Comparison of ENCODE assay signal across 9 mouse cellular contexts in the genomic region with DNA sequence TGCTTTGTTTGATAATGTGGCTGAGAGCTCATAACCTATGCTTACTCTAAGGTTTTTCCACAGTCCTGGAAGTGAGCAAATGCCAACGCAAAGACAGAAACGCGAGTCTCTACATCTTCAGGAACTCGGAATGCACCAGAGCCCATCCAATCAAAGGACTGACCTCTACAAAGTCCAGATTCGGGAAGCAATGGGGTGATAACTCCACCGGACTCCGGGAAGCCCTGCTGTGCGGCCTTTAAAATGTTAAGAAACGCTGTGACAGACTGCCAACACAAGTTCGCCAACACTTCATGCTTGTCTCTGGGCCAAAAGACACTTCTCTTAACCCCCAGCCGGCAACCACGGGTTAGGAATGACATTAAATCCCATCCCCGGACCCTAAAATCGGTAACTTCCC. TPM values are rescaled to one million over a fixed set of nuclear protein-coding genes. Genes with fewer than 3 reads are reported as not detected.
DNase-seq lines count a peak whose midpoint lies in the region; ATAC-seq lines count a peak whose summit lies in the region.
"Had no signal": no experiment of that assay in that cellular context is flagged by ENCODE, and none has a peak within 500 bp of the region (broad histone marks: within the 10 kb centered on the region; RNA-seq: fewer than 3 reads in every experiment).

No protein-coding gene starts in this region.

- H3K9ac ChIP-seq in forebrain, embryonic 15.5 days (replicated peaks) = no peak overlapping the region
- H3K9ac ChIP-seq in kidney, embryonic 16.5 days (replicated peaks; ENCODE audit: low read length) = peak overlapping the region; percentile 66

- intact Hi-C loops in gastrocnemius, postnatal 36 days (cut with DNase I) = no loop called here

- 2% methylated on average over 14 of the region's 14 CpGs for WGBS in forebrain, embryonic 15.5 days
- WGBS in kidney, embryonic 16.5 days = 1% methylated on average over 14 of the region's 14 CpGs

- no peaks in the 10 kb centered on the region for H3K9me3 ChIP-seq in forebrain, embryonic 15.5 days
- H3K9me3 ChIP-seq in kidney, embryonic 16.5 days (ENCODE audit: low read length) = no peaks in the 10 kb centered on the region

- H3K4me2 ChIP-seq in forebrain, embryonic 15.5 days (replicated peaks) = peak overlapping the region; percentile 82
- H3K4me2 ChIP-seq in kidney, embryonic 16.5 days (replicated peaks; ENCODE audit: low read depth, low read length) = peak overlapping the region; percentile 99

- H3K4me3 ChIP-seq in forebrain, embryonic 15.5 days = peak overlapping the region; percentile 42
- H3K4me3 ChIP-seq in kidney, embryonic 16.5 days (ENCODE audit: low read length) = peak overlapping the region; percentile 65

- DNase-seq in ovary, postnatal 36 days (ENCODE audit: low spot score) = peak; percentile 5
- no peak for DNase-seq in ovary, postnatal 10 days (ENCODE audit: low spot score)
- DNase-seq in lung, postnatal 4 days = peak; percentile 34 to 37
- DNase-seq in yolk sac, embryonic 10.5 days (ENCODE audit: low spot score) = no peak
- DNase-seq in cerebellum, adult 9-10 months = no peak
- DNase-seq in gastrocnemius, postnatal 36 days = no peak

- H3K36me3 ChIP-seq in forebrain, embryonic 15.5 days = no peaks in the 10 kb centered on the region
- H3K36me3 ChIP-seq in kidney, embryonic 16.5 days (ENCODE audit: insufficient read depth, low read length) = no peaks in the 10 kb centered on the region

- H3K4me1 ChIP-seq in forebrain, embryonic 15.5 days = peaks cover 14% of the 10 kb centered on the region
- H3K4me1 ChIP-seq in kidney, embryonic 16.5 days (ENCODE audit: insufficient read depth, low read length) = no peaks in the 10 kb centered on the region

- ATAC-seq in forebrain, embryonic 15.5 days (replicated peaks) = no peak
- ATAC-seq in kidney, embryonic 16.5 days (ENCODE audit: low FRiP score, low TSS enrichment) = no peak

- peaks cover 19% of the 10 kb centered on the region for H3K27me3 ChIP-seq in forebrain, embryonic 15.5 days
- H3K27me3 ChIP-seq in kidney, embryonic 16.5 days (ENCODE audit: insufficient read depth, low read length) = no peaks in the 10 kb centered on the region

- H3K27ac ChIP-seq in forebrain, embryonic 15.5 days (replicated peaks) = no peak overlapping the region
- H3K27ac ChIP-seq in kidney, embryonic 16.5 days (ENCODE audit: low read length) = no peak overlapping the region
- H3K27ac ChIP-seq: macrophage had no signal

RNA-seq across cellular contexts. Expression of a gene that starts 0.4 kb away (rescaled TPM):
- polyA plus RNA-seq in forebrain, embryonic 15.5 days (2015; fragmentation: Nextera tagmentation; extraction: Ambion mirVana) = 0.18 and 0.24 TPM in 2 replicates
- 5.0 and 5.4 TPM in 2 replicates for polyA plus RNA-seq in kidney, embryonic 16.5 days (2015; fragmentation: Nextera tagmentation; extraction: Ambion mirVana)
- total RNA-seq in gastrocnemius, postnatal 36 days (2021) = under 1 TPM in 1 of 2 experiments, not detected in 1; 0.08 TPM

Comparison
In these comparisons a context has a peak if more than half of its experiments do, and no peak if none do; other contexts are left out.
1. DNase-seq: peak in ovary, postnatal 36 days (single experiment) and lung, postnatal 4 days (2 of 2); none in ovary, postnatal 10 days (single experiment), yolk sac, embryonic 10.5 days (single experiment), cerebellum, adult 9-10 months (single experiment) and gastrocnemius, postnatal 36 days (0 of 2).